Mouse (Mus musculus) olfactory bulb, adult 2 months (tissue): ENCODE data around the gene Gm45234.

Experiments
- CTCF ChIP-seq: fragments of 200-500 bp; IDR thresholded peaks from 2 replicates; pipeline ENCODE4 v1.5.1; 2012; ENCODE audit warnings: low read depth, mild to moderate bottlenecking, low read length, moderate library complexity; ENCODE audit not compliant: insufficient read depth
- POLR2A ChIP-seq: fragments of 200-500 bp; IDR thresholded peaks from 2 replicates; pipeline ENCODE4 v1.6.1; 2012; ENCODE audit warnings: mild to moderate bottlenecking, low read depth, low read length, moderate library complexity; ENCODE audit not compliant: insufficient read depth

GRCm38 (mm10) chr6:124711824-124712782 is 43.7 kb downstream of the Gm45234 start, which contains the start of the genes Emg1 and Phb2:
- TF ChIP-seq CTCF = no peak
- TF ChIP-seq POLR2A = peak; percentile 18; the same call in 1 of the 2 replicates
